Mouse (Mus musculus) central nervous system, embryonic 14 days (tissue): ENCODE measurements around the gene Vmn1r35. TPM values are rescaled to one million over a fixed set of nuclear protein-coding genes. Genes with fewer than 3 reads are reported as not detected.

Experiments
- polyA plus RNA-seq: library from polyadenylated mRNA; depleted of rRNA; stranded (reverse); fragments of >200 nt; gene quantifications from 2 replicates; pipeline ENCODE4 v1.2.3, GENCODE M21; 2012; rRNA removed

Vmn1r35 gene
- polyA plus RNA-seq, result not detected in 2 replicates

GRCm38 (mm10) chr6:66685806-66686205 is at the start of gene Vmn1r35:
TSS of gene Vmn1r35 (minus strand) at chr6:66685906.

GRCm38 (mm10) chr6:66729082-66729481 is 43.4 kb upstream of the Vmn1r35 start, which contains the start of gene Vmn1r37:
TSS of gene Vmn1r37 (plus strand) at chr6:66729382.

GRCm38 (mm10) chr6:66719068-66719467 is 33.4 kb upstream of the Vmn1r35 start, which contains the start of gene Vmn1r36:
TSS of gene Vmn1r36 (minus strand) at chr6:66719168.

GRCm38 (mm10) chr6:66643779-66644178 is 41.9 kb downstream of the Vmn1r35 start, which contains the start of gene Vmn1r34:
TSS of gene Vmn1r34 (minus strand) at chr6:66643879.

Other genes with a start within 250 kb of the Vmn1r35 start
- 35.9 and 44.4 TPM in 2 replicates for gene Mad2l1, start 150.5 kb downstream of the Vmn1r35 start, polyA plus RNA-seq
- gene Vmn1r32, start 125.8 kb downstream of the Vmn1r35 start, polyA plus RNA-seq, result not detected in 2 replicates
- not detected in 2 replicates for gene Vmn1r33, start 67.6 kb downstream of the Vmn1r35 start, polyA plus RNA-seq
- gene Vmn1r34, start 42.0 kb downstream of the Vmn1r35 start, polyA plus RNA-seq, result not detected in 2 replicates
- gene Vmn1r36, start 33.3 kb upstream of the Vmn1r35 start, polyA plus RNA-seq, result not detected in 2 replicates
- not detected in 2 replicates for gene Vmn1r37, start 43.5 kb upstream of the Vmn1r35 start, polyA plus RNA-seq
- not detected in 2 replicates for gene Vmn1r38, start 96.7 kb upstream of the Vmn1r35 start, polyA plus RNA-seq
- not detected in 2 replicates for gene Vmn1r39, start 124.7 kb upstream of the Vmn1r35 start, polyA plus RNA-seq
- 17.6 and 24.0 TPM in 2 replicates for gene Gng12, start 210.5 kb upstream of the Vmn1r35 start, polyA plus RNA-seq